Mouse (Mus musculus) olfactory bulb, adult 2 months (tissue): ENCODE data around the gene Dnajc7. TPM values are rescaled to one million over a fixed set of nuclear protein-coding genes. Genes with fewer than 3 reads are reported as not detected.
"Not testable (repeated sequence)": the region's sequence is repeated elsewhere in the genome, so short reads cannot be mapped to it uniquely, and the experiment has no call there.

Source experiments
- H3K27ac ChIP-seq: fragments of 200-500 bp; 2 replicates; pipeline ENCODE4 v1.5.1; 2012; ENCODE audit warnings: low read depth, low read length; ENCODE audit not compliant: insufficient read depth
- H3K4me1 ChIP-seq: fragments of 200-500 bp; 2 replicates; pipeline ENCODE4 v1.6.1; 2012; ENCODE audit warnings: low read length; ENCODE audit not compliant: control insufficient read depth, insufficient read depth
- H3K4me3 ChIP-seq: fragments of 200-500 bp; 2 replicates; pipeline ENCODE4 v1.5.1; 2012; ENCODE audit warnings: mild to moderate bottlenecking, low read depth, low read length, moderate library complexity; ENCODE audit not compliant: insufficient read depth
- CTCF ChIP-seq: fragments of 200-500 bp; IDR thresholded peaks from 2 replicates; pipeline ENCODE4 v1.5.1; 2012; ENCODE audit warnings: low read depth, mild to moderate bottlenecking, low read length, moderate library complexity; ENCODE audit not compliant: insufficient read depth
- POLR2A ChIP-seq: fragments of 200-500 bp; IDR thresholded peaks from 2 replicates; pipeline ENCODE4 v1.6.1; 2012; ENCODE audit warnings: mild to moderate bottlenecking, low read depth, low read length, moderate library complexity; ENCODE audit not compliant: insufficient read depth
- WGBS: fragments of 180-500 bp; shearing (Covaris S2); methylation state at CpG from one replicate; pipeline ENCODE4 v1.1.7; 2018; 5-methylcytosine and 5-hydroxymethylcytosine counted together
- polyA plus RNA-seq: library from polyadenylated mRNA; stranded (reverse); fragments of >200 nt; gene quantifications from 2 replicates; pipeline ENCODE4 v1.2.4, GENCODE M21; 2012; ENCODE audit warnings: low replicate concordance; ENCODE audit not compliant: missing spikeins, insufficient read depth, insufficient read length

Dnajc7 gene
- polyA plus RNA-seq, 1 experiment = 670 TPM

GRCm38 (mm10) chr11:100550101-100550500, 69.9 kb downstream of the Dnajc7 start:
- Histone ChIP-seq H3K27ac (no peak overlapping the region), H3K4me3 (no peak overlapping the region), H3K4me1 (peaks cover 8% of the 10 kb centered on the region)
- WGBS = 86% methylated on average over 6 of the region's 6 CpGs
- TF ChIP-seq POLR2A (no peak), CTCF (no peak)

- H3K4me3 ChIP-seq = no peak overlapping the region
- 90% methylated on average over 8 of the region's 8 CpGs for WGBS
- H3K4me1 ChIP-seq = peaks cover 8% of the 10 kb centered on the region
- H3K27ac ChIP-seq = no peak overlapping the region
- TF ChIP-seq CTCF = no peak
- TF ChIP-seq POLR2A = no peak
These were observed 70.5 kb downstream of the Dnajc7 start for GRCm38 (mm10) chr11:100549466-100549865.

- no peak for TF ChIP-seq POLR2A
- 84% methylated on average over 6 of the region's 6 CpGs for WGBS
- no peak overlapping the region for H3K27ac ChIP-seq
- peaks cover 8% of the 10 kb centered on the region for H3K4me1 ChIP-seq
- no peak overlapping the region for H3K4me3 ChIP-seq
These were observed 71.8 kb downstream of the Dnajc7 start for GRCm38 (mm10) chr11:100548141-100548540.

- no peak for TF ChIP-seq CTCF
- no peak for TF ChIP-seq POLR2A
- WGBS = 83% methylated on average over 6 of the region's 6 CpGs
- no peak overlapping the region for H3K4me3 ChIP-seq
- H3K27ac ChIP-seq = no peak overlapping the region
- H3K4me1 ChIP-seq = peaks cover 8% of the 10 kb centered on the region
These were observed 73.0 kb downstream of the Dnajc7 start for GRCm38 (mm10) chr11:100546955-100547354.

- Histone ChIP-seq H3K4me1 (peaks cover 8% of the 10 kb centered on the region), H3K4me3 (peak overlapping the region; percentile 53), H3K27ac (no peak overlapping the region)
- no peak for TF ChIP-seq CTCF
- no peak for TF ChIP-seq POLR2A
- 26% methylated on average over 7 of the region's 7 CpGs for WGBS
These were observed 74.3 kb downstream of the Dnajc7 start for GRCm38 (mm10) chr11:100545746-100546085.

DNA sequence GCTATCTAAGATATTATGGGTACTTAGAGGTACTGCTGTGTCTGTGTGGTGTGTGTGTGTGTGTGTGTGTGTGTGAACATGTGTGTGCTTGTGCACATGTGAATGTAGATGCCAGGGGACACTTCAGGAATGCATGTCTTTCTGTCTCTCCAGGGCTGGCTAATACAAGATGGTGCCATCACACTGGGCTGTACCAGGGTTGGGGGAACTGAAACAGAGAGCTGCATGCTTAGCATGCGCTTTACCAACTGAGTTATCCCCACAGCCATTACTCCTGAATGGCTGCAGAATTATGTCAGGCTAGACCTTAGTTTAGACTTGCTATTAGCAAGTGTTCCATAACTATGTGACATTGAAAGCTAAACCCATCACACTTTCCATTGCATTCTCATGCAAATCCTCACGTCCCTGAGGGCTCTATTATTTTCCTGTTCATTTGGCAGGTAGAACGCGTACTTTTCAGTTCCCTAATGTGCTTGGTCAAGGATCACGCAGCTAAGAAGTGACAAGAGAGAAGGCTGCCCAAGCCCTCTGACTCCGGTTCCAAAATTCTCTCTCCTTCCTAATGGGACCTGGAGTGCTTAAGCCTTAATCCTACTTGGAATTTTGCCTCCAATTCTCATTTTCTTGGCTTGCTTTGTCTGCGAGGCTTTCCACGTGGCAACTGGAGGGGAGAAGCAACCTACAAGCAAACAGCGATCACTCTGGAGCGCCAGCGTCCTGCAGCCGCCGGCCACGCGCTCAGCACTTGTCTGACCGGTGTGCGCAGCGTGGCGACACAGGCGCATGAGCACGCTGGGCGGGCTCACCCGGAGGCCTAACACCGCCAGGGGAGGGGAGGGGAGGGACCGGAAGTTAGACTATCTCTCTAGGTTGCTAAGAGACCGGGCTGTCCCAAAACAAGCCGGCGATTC, 74.9 kb downstream of the Dnajc7 start, which contains the start of gene Ttc25:
Gene Ttc25, plus strand, starts transcription at position 776 of the 914 bp plus-strand sequence.
- H3K4me1 ChIP-seq = peaks cover 8% of the 10 kb centered on the region
- WGBS = 4% methylated on average over 28 of the region's 28 CpGs
- TF ChIP-seq POLR2A (peak; percentile 65; the same call in 1 of the 2 replicates), CTCF (no peak)
- H3K27ac ChIP-seq = 0 out of 2 replicates have a peak within 1 kb of the TSS, but pooled peaks have one; percentile 33
- peak within 1 kb of the TSS; percentile 53 for H3K4me3 ChIP-seq

- H3K4me1 ChIP-seq = peaks cover 8% of the 10 kb centered on the region
- H3K4me3 ChIP-seq = no peak overlapping the region
- H3K27ac ChIP-seq = no peak overlapping the region
- no peak for TF ChIP-seq POLR2A
- no peak for TF ChIP-seq CTCF
- WGBS = 88% methylated on average over 2 of the region's 2 CpGs
These were observed 78.4 kb downstream of the Dnajc7 start for GRCm38 (mm10) chr11:100541577-100541976.

- WGBS = 67% methylated on average over 6 of the region's 6 CpGs
- Histone ChIP-seq H3K27ac (no peak overlapping the region), H3K4me1 (peaks cover 8% of the 10 kb centered on the region), H3K4me3 (no peak overlapping the region)
- TF ChIP-seq CTCF (no peak), POLR2A (no peak)
These were observed 79.0 kb downstream of the Dnajc7 start for GRCm38 (mm10) chr11:100540966-100541365.

- Histone ChIP-seq H3K4me3 (no peak overlapping the region), H3K4me1 (no peaks in the 10 kb centered on the region), H3K27ac (no peak overlapping the region)
- TF ChIP-seq POLR2A (no peak), CTCF (no peak)
These were observed 83.5 kb downstream of the Dnajc7 start for GRCm38 (mm10) chr11:100536466-100536865.

DNA sequence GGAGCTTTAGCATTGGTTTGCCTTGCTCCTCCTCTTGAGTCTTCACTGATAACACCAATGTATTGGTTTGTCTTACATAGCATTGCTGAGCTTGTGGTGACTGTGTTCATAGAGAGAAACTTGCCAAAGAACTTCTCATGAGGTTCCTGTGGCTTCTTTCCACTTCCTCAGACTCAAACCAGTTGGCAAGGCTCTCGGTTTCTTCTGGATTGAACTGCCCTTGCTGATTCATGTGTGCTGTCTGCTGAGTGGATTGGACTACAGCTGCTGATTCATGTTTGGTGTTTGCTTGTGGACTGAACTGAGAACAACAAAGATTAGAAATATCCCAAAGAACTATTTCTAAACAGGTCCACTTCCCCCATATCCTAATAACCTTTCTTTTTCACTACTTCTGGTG, 84.0 kb downstream of the Dnajc7 start:
- TF ChIP-seq POLR2A (no peak), CTCF (no peak)
- 67% methylated on average over 1 of the region's 1 CpGs for WGBS
- no peak overlapping the region for H3K27ac ChIP-seq
- no peaks in the 10 kb centered on the region for H3K4me1 ChIP-seq
- no peak overlapping the region for H3K4me3 ChIP-seq

GRCm38 (mm10) chr11:100534821-100535220, 85.1 kb downstream of the Dnajc7 start:
- H3K4me3 ChIP-seq, H3K27ac ChIP-seq, H3K4me1 ChIP-seq: not testable (repeated sequence)
- WGBS = 87% methylated on average over 6 of the region's 6 CpGs

DNA sequence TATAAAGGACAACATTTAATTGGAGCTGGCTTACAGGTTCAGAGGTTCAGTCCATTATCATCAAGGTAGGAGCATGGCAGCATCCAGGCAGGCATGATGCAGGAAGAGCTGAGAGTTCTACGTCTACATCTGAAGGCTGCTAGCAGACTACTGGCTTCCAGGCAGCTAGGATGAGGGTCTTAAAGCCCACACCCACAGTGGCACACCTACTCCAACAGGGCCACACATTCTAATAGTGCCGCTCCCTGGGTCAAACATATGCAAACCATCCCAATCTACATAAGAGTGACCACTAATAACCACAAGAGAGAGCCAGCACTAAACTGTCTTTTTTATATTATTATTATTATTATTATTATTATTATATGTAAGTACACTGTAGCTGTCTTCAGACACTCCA, 85.6 kb downstream of the Dnajc7 start:
- 88% methylated on average over 2 of the region's 2 CpGs for WGBS
- H3K4me1 ChIP-seq, H3K27ac ChIP-seq, H3K4me3 ChIP-seq: not testable (repeated sequence)
